Mouse (Mus musculus): Measurements from ENCODE around the gene Psg16. TPM values are rescaled to one million over a fixed set of nuclear protein-coding genes. Genes with fewer than 3 reads are reported as not detected.
"Not testable (repeated sequence)": the region's sequence is repeated elsewhere in the genome, so short reads cannot be mapped to it uniquely, and the experiment has no call there.

The Psg16 gene
- polyA plus RNA-seq, 1 experiment from 2014 or later: 0.23 TPM

- Histone ChIP-seq H3K4me2 (ENCODE audit: low read length) (no peak overlapping the region), H3K9me3 (ENCODE audit: control insufficient read depth, low read length) (no peaks in the 10 kb centered on the region), H3K27ac (replicated peaks in 1 of 2; ENCODE audit: control insufficient read depth in 1 of 2, insufficient read depth in 1 of 2, low read depth in 2 of 2, low read length in 2 of 2) (no peak overlapping the region), H3K4me1 (ENCODE audit: control insufficient read depth in 2 of 2, insufficient read depth in 2 of 2, low read length in 2 of 2) (no peaks in the 10 kb centered on the region), H3K36me3 (ENCODE audit: control insufficient read depth, insufficient read depth, low read length) (no peaks in the 10 kb centered on the region), H3K9ac (ENCODE audit: low read length) (no peak overlapping the region), H3K4me3 (ENCODE audit: control insufficient read depth in 1 of 2, insufficient read depth in 1 of 2, low read depth in 1 of 2, low read length in 2 of 2) (no peak overlapping the region), H3K27me3 (ENCODE audit: control insufficient read depth, insufficient read depth, low read length) (no peaks in the 10 kb centered on the region)
- 77% methylated on average over 7 of the region's 7 CpGs for WGBS
- ATAC-seq (ENCODE audit: insufficient number of reproducible peaks, insufficient read depth, low FRiP score, low read depth): no peak
These were observed 4.3 kb downstream of the Psg16 start for GRCm38 (mm10) chr7:17078076-17078654.

GRCm38 (mm10) chr7:17082766-17083165, 8.9 kb downstream of the Psg16 start:
- H3K4me2 ChIP-seq (ENCODE audit: low read length): no peak overlapping the region
- H3K27ac ChIP-seq (replicated peaks in 1 of 2; ENCODE audit: control insufficient read depth in 1 of 2, insufficient read depth in 1 of 2, low read depth in 2 of 2, low read length in 2 of 2): no peak overlapping the region
- no peak for ATAC-seq (ENCODE audit: insufficient number of reproducible peaks, insufficient read depth, low FRiP score, low read depth)
- 85% methylated on average over 4 of the region's 4 CpGs for WGBS
- no peak overlapping the region for H3K4me3 ChIP-seq (ENCODE audit: control insufficient read depth in 1 of 2, insufficient read depth in 1 of 2, low read depth in 1 of 2, low read length in 2 of 2)
- H3K27me3 ChIP-seq (ENCODE audit: control insufficient read depth, insufficient read depth, low read length): no peaks in the 10 kb centered on the region
- no peak overlapping the region for H3K9ac ChIP-seq (ENCODE audit: low read length)
- no peaks in the 10 kb centered on the region for H3K4me1 ChIP-seq (ENCODE audit: control insufficient read depth in 2 of 2, insufficient read depth in 2 of 2, low read length in 2 of 2)
- no peaks in the 10 kb centered on the region for H3K36me3 ChIP-seq (ENCODE audit: control insufficient read depth, insufficient read depth, low read length)
- H3K9me3 ChIP-seq (ENCODE audit: control insufficient read depth, low read length): no peaks in the 10 kb centered on the region

GRCm38 (mm10) chr7:17087731-17088130, 13.9 kb downstream of the Psg16 start:
- H3K9ac ChIP-seq (ENCODE audit: low read length): no peak overlapping the region
- ATAC-seq (ENCODE audit: insufficient number of reproducible peaks, insufficient read depth, low FRiP score, low read depth): no peak
- WGBS: 59% methylated on average over 3 of the region's 3 CpGs
- no peaks in the 10 kb centered on the region for H3K36me3 ChIP-seq (ENCODE audit: control insufficient read depth, insufficient read depth, low read length)
- H3K4me2 ChIP-seq (ENCODE audit: low read length): no peak overlapping the region
- H3K4me3 ChIP-seq (ENCODE audit: control insufficient read depth in 1 of 2, insufficient read depth in 1 of 2, low read depth in 1 of 2, low read length in 2 of 2): no peak overlapping the region
- H3K27me3 ChIP-seq (ENCODE audit: control insufficient read depth, insufficient read depth, low read length): no peaks in the 10 kb centered on the region
- H3K4me1 ChIP-seq (ENCODE audit: control insufficient read depth in 2 of 2, insufficient read depth in 2 of 2, low read length in 2 of 2): no peaks in the 10 kb centered on the region
- no peak overlapping the region for H3K27ac ChIP-seq (replicated peaks in 1 of 2; ENCODE audit: control insufficient read depth in 1 of 2, insufficient read depth in 1 of 2, low read depth in 2 of 2, low read length in 2 of 2)
- H3K9me3 ChIP-seq (ENCODE audit: control insufficient read depth, low read length): no peaks in the 10 kb centered on the region

- Histone ChIP-seq H3K4me1 (ENCODE audit: control insufficient read depth in 2 of 2, insufficient read depth in 2 of 2, low read length in 2 of 2) (no peaks in the 10 kb centered on the region), H3K4me2 (ENCODE audit: low read length) (no peak overlapping the region), H3K9me3 (ENCODE audit: control insufficient read depth, low read length) (no peaks in the 10 kb centered on the region), H3K27ac (replicated peaks in 1 of 2; ENCODE audit: control insufficient read depth in 1 of 2, insufficient read depth in 1 of 2, low read depth in 2 of 2, low read length in 2 of 2) (no peak overlapping the region), H3K4me3 (ENCODE audit: control insufficient read depth in 1 of 2, insufficient read depth in 1 of 2, low read depth in 1 of 2, low read length in 2 of 2) (no peak overlapping the region), H3K27me3 (ENCODE audit: control insufficient read depth, insufficient read depth, low read length) (no peaks in the 10 kb centered on the region), H3K36me3 (ENCODE audit: control insufficient read depth, insufficient read depth, low read length) (no peaks in the 10 kb centered on the region), H3K9ac (ENCODE audit: low read length) (no peak overlapping the region)
- ATAC-seq (ENCODE audit: insufficient number of reproducible peaks, insufficient read depth, low FRiP score, low read depth): no peak
- 47% methylated on average over 3 of the region's 3 CpGs for WGBS
These were observed 16.3 kb downstream of the Psg16 start for GRCm38 (mm10) chr7:17090058-17090585.

GRCm38 (mm10) chr7:17091280-17091679, 17.4 kb downstream of the Psg16 start:
- Histone ChIP-seq H3K27me3 (ENCODE audit: control insufficient read depth, insufficient read depth, low read length) (no peaks in the 10 kb centered on the region), H3K36me3 (ENCODE audit: control insufficient read depth, insufficient read depth, low read length) (no peaks in the 10 kb centered on the region), H3K4me3 (ENCODE audit: control insufficient read depth in 1 of 2, insufficient read depth in 1 of 2, low read depth in 1 of 2, low read length in 2 of 2) (no peak overlapping the region), H3K9me3 (ENCODE audit: control insufficient read depth, low read length) (no peaks in the 10 kb centered on the region), H3K27ac (replicated peaks in 1 of 2; ENCODE audit: control insufficient read depth in 1 of 2, insufficient read depth in 1 of 2, low read depth in 2 of 2, low read length in 2 of 2) (no peak overlapping the region), H3K4me1 (ENCODE audit: control insufficient read depth in 2 of 2, insufficient read depth in 2 of 2, low read length in 2 of 2) (no peaks in the 10 kb centered on the region), H3K4me2 (ENCODE audit: low read length) (no peak overlapping the region), H3K9ac (ENCODE audit: low read length) (no peak overlapping the region)
- no peak for ATAC-seq (ENCODE audit: insufficient number of reproducible peaks, insufficient read depth, low FRiP score, low read depth)
- 6% methylated on average over 1 of the region's 1 CpGs for WGBS

GRCm38 (mm10) chr7:17101631-17102030, 27.8 kb downstream of the Psg16 start:
- not testable (repeated sequence) for H3K36me3 ChIP-seq (ENCODE audit: control insufficient read depth, insufficient read depth, low read length); ATAC-seq (ENCODE audit: insufficient number of reproducible peaks, insufficient read depth, low FRiP score, low read depth); H3K4me1 ChIP-seq (ENCODE audit: control insufficient read depth in 2 of 2, insufficient read depth in 2 of 2, low read length in 2 of 2); H3K27ac ChIP-seq (replicated peaks in 1 of 2; ENCODE audit: control insufficient read depth in 1 of 2, insufficient read depth in 1 of 2, low read depth in 2 of 2, low read length in 2 of 2); H3K27me3 ChIP-seq (ENCODE audit: control insufficient read depth, insufficient read depth, low read length); H3K9ac ChIP-seq (ENCODE audit: low read length); H3K9me3 ChIP-seq (ENCODE audit: control insufficient read depth, low read length); H3K4me2 ChIP-seq (ENCODE audit: low read length); H3K4me3 ChIP-seq (ENCODE audit: control insufficient read depth in 1 of 2, insufficient read depth in 1 of 2, low read depth in 1 of 2, low read length in 2 of 2)
- WGBS: 86% methylated on average over 13 of the region's 13 CpGs

GRCm38 (mm10) chr7:17135307-17135706, 61.5 kb downstream of the Psg16 start:
- no peaks in the 10 kb centered on the region for H3K36me3 ChIP-seq (ENCODE audit: control insufficient read depth, insufficient read depth, low read length)
- no peaks in the 10 kb centered on the region for H3K4me1 ChIP-seq (ENCODE audit: control insufficient read depth in 2 of 2, insufficient read depth in 2 of 2, low read length in 2 of 2)
- no peak overlapping the region for H3K4me2 ChIP-seq (ENCODE audit: low read length)
- no peaks in the 10 kb centered on the region for H3K27me3 ChIP-seq (ENCODE audit: control insufficient read depth, insufficient read depth, low read length)
- H3K9me3 ChIP-seq (ENCODE audit: control insufficient read depth, low read length): peaks cover 3% of the 10 kb centered on the region; the same call in 1 of the 2 replicates
- WGBS: 68% methylated on average over 1 of the region's 1 CpGs
- no peak overlapping the region for H3K9ac ChIP-seq (ENCODE audit: low read length)
- no peak overlapping the region for H3K27ac ChIP-seq (replicated peaks in 1 of 2; ENCODE audit: control insufficient read depth in 1 of 2, insufficient read depth in 1 of 2, low read depth in 2 of 2, low read length in 2 of 2)
- no peak for ATAC-seq (ENCODE audit: insufficient number of reproducible peaks, insufficient read depth, low FRiP score, low read depth)
- H3K4me3 ChIP-seq (ENCODE audit: control insufficient read depth in 1 of 2, insufficient read depth in 1 of 2, low read depth in 1 of 2, low read length in 2 of 2): no peak overlapping the region

GRCm38 (mm10) chr7:17149931-17150330, 76.1 kb downstream of the Psg16 start, which contains the start of gene Ceacam3:
Gene Ceacam3 (plus strand): TSS chr7:17150282.
- no peak within 1 kb of the TSS for H3K4me2 ChIP-seq (ENCODE audit: low read length)
- no peak for ATAC-seq (ENCODE audit: insufficient number of reproducible peaks, insufficient read depth, low FRiP score, low read depth)
- no peak within 1 kb of the TSS for H3K4me3 ChIP-seq (ENCODE audit: control insufficient read depth in 1 of 2, insufficient read depth in 1 of 2, low read depth in 1 of 2, low read length in 2 of 2)
- H3K9me3 ChIP-seq (ENCODE audit: control insufficient read depth, low read length): no peaks in the 10 kb centered on the region
- no peak within 1 kb of the TSS for H3K9ac ChIP-seq (ENCODE audit: low read length)
- H3K36me3 ChIP-seq (ENCODE audit: control insufficient read depth, insufficient read depth, low read length): no peaks in the 10 kb centered on the region
- no peaks in the 10 kb centered on the region for H3K27me3 ChIP-seq (ENCODE audit: control insufficient read depth, insufficient read depth, low read length)
- no peak within 1 kb of the TSS for H3K27ac ChIP-seq (replicated peaks in 1 of 2; ENCODE audit: control insufficient read depth in 1 of 2, insufficient read depth in 1 of 2, low read depth in 2 of 2, low read length in 2 of 2)
- no peaks in the 10 kb centered on the region for H3K4me1 ChIP-seq (ENCODE audit: control insufficient read depth in 2 of 2, insufficient read depth in 2 of 2, low read length in 2 of 2)
- 84% methylated on average over 2 of the region's 2 CpGs for WGBS

Measured in heart, embryonic 14.5 days (tissue).